Mouse (Mus musculus): ENCODE data around the gene Abl1. TPM values are rescaled to one million over a fixed set of nuclear protein-coding genes. Genes with fewer than 3 reads are reported as not detected.

The Abl1 gene
- polyA plus RNA-seq, 1 experiment = 35.0 TPM

- Histone ChIP-seq H3K27ac (ENCODE audit: control insufficient read depth, insufficient read depth, low read depth, low read length, poor library complexity) (no peak overlapping the region), H3K4me3 (replicated peaks; ENCODE audit: control insufficient read depth, low read depth, low read length) (no peak overlapping the region), H3K4me1 (ENCODE audit: control insufficient read depth, insufficient read depth, low read length) (no peaks in the 10 kb centered on the region; the same call in 1 of the 2 replicates)
- TF ChIP-seq POLR2A (IDR thresholded peaks at IDR 0.05; ENCODE audit: borderline replicate concordance, control insufficient read depth, low read depth, low read length) (no peak), CTCF (IDR thresholded peaks at IDR 0.05; ENCODE audit: control insufficient read depth, insufficient read depth, low read length) (no peak)
Observed at GRCm38 (mm10) chr2:31703226-31703625, 15.1 kb downstream of the Abl1 start.

DNA sequence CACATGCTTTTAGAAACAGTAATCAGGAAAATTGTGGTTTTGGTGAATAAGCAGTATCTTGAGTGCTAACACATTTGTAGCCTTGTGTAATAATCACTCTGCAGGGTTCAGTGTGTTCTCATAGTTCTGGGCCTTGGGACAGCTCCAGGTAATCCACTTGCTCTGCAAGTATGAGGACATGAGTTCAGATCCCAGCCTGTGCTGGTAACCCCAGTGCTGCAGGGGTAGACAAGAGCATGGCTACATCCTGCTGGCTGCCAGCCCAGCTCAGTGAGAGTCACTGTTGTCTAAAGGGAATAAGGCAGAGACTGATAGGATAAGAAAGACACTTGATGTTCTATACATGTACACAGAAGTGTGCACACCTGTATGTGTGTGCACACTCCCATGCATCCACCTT lies 17.7 kb downstream of the Abl1 start:
- TF ChIP-seq POLR2A (IDR thresholded peaks at IDR 0.05; ENCODE audit: borderline replicate concordance, control insufficient read depth, low read depth, low read length) = no peak
- no peak for TF ChIP-seq CTCF (IDR thresholded peaks at IDR 0.05; ENCODE audit: control insufficient read depth, insufficient read depth, low read length)

GRCm38 (mm10) chr2:31706531-31706930 lies 18.4 kb downstream of the Abl1 start:
- no peak overlapping the region for H3K4me3 ChIP-seq (replicated peaks; ENCODE audit: control insufficient read depth, low read depth, low read length)
- H3K27ac ChIP-seq (ENCODE audit: control insufficient read depth, insufficient read depth, low read depth, low read length, poor library complexity) = no peak overlapping the region
- WGBS = 51% methylated on average over 2 of the region's 2 CpGs
- H3K4me1 ChIP-seq (ENCODE audit: control insufficient read depth, insufficient read depth, low read length) = no peaks in the 10 kb centered on the region; the same call in 1 of the 2 replicates
- no peak for TF ChIP-seq POLR2A (IDR thresholded peaks at IDR 0.05; ENCODE audit: borderline replicate concordance, control insufficient read depth, low read depth, low read length)
- TF ChIP-seq CTCF (IDR thresholded peaks at IDR 0.05; ENCODE audit: control insufficient read depth, insufficient read depth, low read length) = no peak

More for the DNA sequence above, 17.7 kb downstream of the Abl1 start:
- no peak overlapping the region for H3K27ac ChIP-seq (ENCODE audit: control insufficient read depth, insufficient read depth, low read depth, low read length, poor library complexity)
- no peak overlapping the region for H3K4me3 ChIP-seq (replicated peaks; ENCODE audit: control insufficient read depth, low read depth, low read length)
- no peaks in the 10 kb centered on the region; the same call in 1 of the 2 replicates for H3K4me1 ChIP-seq (ENCODE audit: control insufficient read depth, insufficient read depth, low read length)

DNA sequence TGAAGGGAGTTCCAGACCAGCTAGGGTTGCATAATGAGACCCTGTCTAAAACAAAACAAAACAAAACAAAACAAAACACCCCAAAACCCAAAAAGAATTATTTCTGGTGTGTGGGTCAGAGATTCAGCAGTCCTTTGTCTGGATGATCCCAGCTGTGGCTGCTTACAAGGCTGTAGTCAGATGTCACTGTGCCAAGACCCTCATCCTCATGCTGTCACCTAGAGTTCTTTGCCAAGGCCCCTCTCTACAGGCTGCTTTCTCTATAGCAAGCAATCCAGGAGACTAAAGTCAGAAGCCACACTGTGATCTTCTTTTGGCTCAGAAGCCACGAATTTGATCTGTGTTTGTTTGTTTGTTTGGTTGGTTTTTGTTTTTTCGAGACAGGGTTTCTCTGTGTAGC lies 24.5 kb downstream of the Abl1 start:
- WGBS = 72% methylated on average over 2 of the region's 2 CpGs
- TF ChIP-seq CTCF (IDR thresholded peaks at IDR 0.05; ENCODE audit: control insufficient read depth, insufficient read depth, low read length) (no peak), POLR2A (IDR thresholded peaks at IDR 0.05; ENCODE audit: borderline replicate concordance, control insufficient read depth, low read depth, low read length) (no peak)
- Histone ChIP-seq H3K27ac (ENCODE audit: control insufficient read depth, insufficient read depth, low read depth, low read length, poor library complexity) (no peak overlapping the region), H3K4me3 (replicated peaks; ENCODE audit: control insufficient read depth, low read depth, low read length) (no peak overlapping the region), H3K4me1 (ENCODE audit: control insufficient read depth, insufficient read depth, low read length) (no peaks in the 10 kb centered on the region)

DNA sequence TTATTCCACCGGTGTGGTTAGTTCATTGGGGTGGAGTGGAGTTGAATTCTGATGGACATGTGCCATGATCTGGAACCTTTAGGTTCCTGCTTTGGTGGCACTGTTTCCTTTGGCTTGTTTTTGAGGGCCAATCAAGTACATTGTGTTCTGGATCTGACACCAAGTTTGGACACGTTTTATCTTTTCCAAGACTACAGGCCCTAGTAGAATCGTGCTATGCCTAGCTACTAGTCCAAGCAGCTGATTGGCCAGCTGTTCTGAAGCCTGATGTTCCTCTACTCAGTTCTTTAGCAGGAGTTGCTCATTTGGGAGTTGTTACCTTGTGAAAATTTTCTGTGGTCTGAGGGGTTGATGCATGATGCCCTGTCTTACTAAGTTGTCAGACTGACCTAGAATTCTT lies 25.6 kb downstream of the Abl1 start:
- 69% methylated on average over 3 of the region's 3 CpGs for WGBS
- no peak overlapping the region for H3K4me3 ChIP-seq (replicated peaks; ENCODE audit: control insufficient read depth, low read depth, low read length)
- TF ChIP-seq POLR2A (IDR thresholded peaks at IDR 0.05; ENCODE audit: borderline replicate concordance, control insufficient read depth, low read depth, low read length) (no peak), CTCF (IDR thresholded peaks at IDR 0.05; ENCODE audit: control insufficient read depth, insufficient read depth, low read length) (no peak)
- H3K27ac ChIP-seq (ENCODE audit: control insufficient read depth, insufficient read depth, low read depth, low read length, poor library complexity) = no peak overlapping the region
- H3K4me1 ChIP-seq (ENCODE audit: control insufficient read depth, insufficient read depth, low read length) = no peaks in the 10 kb centered on the region

DNA sequence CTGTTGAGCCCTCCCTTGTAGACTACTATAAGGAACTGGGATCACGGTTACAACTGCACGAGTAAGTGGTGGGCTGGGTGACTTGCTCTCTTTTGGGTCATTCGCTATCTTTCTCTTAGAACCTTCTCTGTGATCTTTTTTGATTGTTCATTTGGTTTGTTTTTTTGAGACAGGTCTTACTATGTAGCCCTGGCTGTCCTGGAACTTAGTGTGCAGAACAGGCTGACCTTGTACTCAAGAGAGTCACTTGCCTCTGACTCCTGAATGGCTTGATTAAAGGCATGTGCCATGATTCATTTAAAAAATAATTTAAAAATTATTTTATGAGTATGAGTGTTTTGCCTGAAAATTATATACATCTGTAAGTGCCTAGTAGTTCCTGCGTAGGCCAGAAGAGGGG lies 26.6 kb downstream of the Abl1 start:
- TF ChIP-seq POLR2A (IDR thresholded peaks at IDR 0.05; ENCODE audit: borderline replicate concordance, control insufficient read depth, low read depth, low read length) = no peak
- 88% methylated on average over 4 of the region's 4 CpGs for WGBS
- Histone ChIP-seq H3K4me3 (replicated peaks; ENCODE audit: control insufficient read depth, low read depth, low read length) (no peak overlapping the region), H3K4me1 (ENCODE audit: control insufficient read depth, insufficient read depth, low read length) (no peaks in the 10 kb centered on the region), H3K27ac (ENCODE audit: control insufficient read depth, insufficient read depth, low read depth, low read length, poor library complexity) (no peak overlapping the region)

- TF ChIP-seq POLR2A (IDR thresholded peaks at IDR 0.05; ENCODE audit: borderline replicate concordance, control insufficient read depth, low read depth, low read length) = no peak
- Histone ChIP-seq H3K27ac (ENCODE audit: control insufficient read depth, insufficient read depth, low read depth, low read length, poor library complexity) (no peak overlapping the region), H3K4me3 (replicated peaks; ENCODE audit: control insufficient read depth, low read depth, low read length) (no peak overlapping the region), H3K4me1 (ENCODE audit: control insufficient read depth, insufficient read depth, low read length) (no peaks in the 10 kb centered on the region)
- 86% methylated on average over 7 of the region's 7 CpGs for WGBS
Observed at GRCm38 (mm10) chr2:31715985-31716384, 27.8 kb downstream of the Abl1 start.

DNA sequence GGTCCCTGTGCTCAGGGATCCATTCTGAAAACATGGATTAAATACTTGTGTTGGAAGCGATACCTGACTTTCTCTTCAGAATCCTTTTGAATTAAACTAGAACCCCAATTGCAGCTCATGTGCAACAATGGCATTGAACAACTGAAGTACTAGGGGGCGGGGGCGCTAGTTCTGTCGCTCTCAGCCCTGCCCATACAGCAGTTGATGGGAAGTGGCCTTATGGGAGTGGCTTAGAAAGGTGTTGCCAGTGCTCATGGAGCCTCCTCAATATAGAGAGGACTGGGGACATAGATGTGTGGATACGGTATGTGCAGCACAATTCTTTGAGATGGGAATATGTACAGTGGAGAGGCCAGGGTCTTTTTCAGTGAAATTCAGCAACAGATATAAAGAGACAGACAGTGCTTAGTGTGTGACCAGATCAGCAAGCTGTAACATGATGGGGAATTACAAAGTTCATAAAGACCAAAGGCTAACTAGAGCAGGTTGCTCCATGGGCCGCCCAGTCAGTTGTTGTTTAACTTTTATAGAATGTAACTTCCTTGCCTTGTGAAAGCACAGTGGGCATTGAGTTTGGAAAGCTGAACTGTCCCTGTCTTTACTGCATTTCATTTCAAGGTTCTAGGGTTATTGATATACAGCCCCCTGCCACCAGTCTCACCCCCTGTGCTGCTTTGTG lies 31.2 kb downstream of the Abl1 start:
- no peak overlapping the region for H3K27ac ChIP-seq (ENCODE audit: control insufficient read depth, insufficient read depth, low read depth, low read length, poor library complexity)
- no peak for TF ChIP-seq POLR2A (IDR thresholded peaks at IDR 0.05; ENCODE audit: borderline replicate concordance, control insufficient read depth, low read depth, low read length)
- TF ChIP-seq CTCF (IDR thresholded peaks at IDR 0.05; ENCODE audit: control insufficient read depth, insufficient read depth, low read length) = no peak
- no peaks in the 10 kb centered on the region for H3K4me1 ChIP-seq (ENCODE audit: control insufficient read depth, insufficient read depth, low read length)
- 81% methylated on average over 6 of the region's 6 CpGs for WGBS
- H3K4me3 ChIP-seq (replicated peaks; ENCODE audit: control insufficient read depth, low read depth, low read length) = no peak overlapping the region

DNA sequence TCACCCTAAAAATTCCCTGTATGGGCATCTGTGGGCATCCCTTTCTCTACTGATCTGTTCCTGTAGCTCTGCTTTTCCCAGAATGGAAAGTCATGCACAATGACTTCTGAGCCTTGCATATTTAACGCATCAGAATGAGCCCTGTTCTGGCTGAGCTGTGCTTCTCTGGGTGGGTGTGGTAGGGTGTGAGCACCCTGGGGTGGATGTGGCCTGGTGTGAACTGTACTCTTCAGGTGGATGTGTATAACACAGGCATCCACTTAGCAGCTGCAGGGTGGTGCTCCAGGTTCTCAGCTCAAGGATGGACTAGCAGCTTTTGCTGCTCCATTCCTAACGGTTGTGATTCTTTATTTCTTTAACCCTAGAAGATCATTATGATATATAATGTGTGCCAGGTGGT lies 31.8 kb downstream of the Abl1 start:
- TF ChIP-seq CTCF (IDR thresholded peaks at IDR 0.05; ENCODE audit: control insufficient read depth, insufficient read depth, low read length) = no peak
- TF ChIP-seq POLR2A (IDR thresholded peaks at IDR 0.05; ENCODE audit: borderline replicate concordance, control insufficient read depth, low read depth, low read length) = no peak
- no peaks in the 10 kb centered on the region for H3K4me1 ChIP-seq (ENCODE audit: control insufficient read depth, insufficient read depth, low read length)
- no peak overlapping the region for H3K27ac ChIP-seq (ENCODE audit: control insufficient read depth, insufficient read depth, low read depth, low read length, poor library complexity)
- no peak overlapping the region for H3K4me3 ChIP-seq (replicated peaks; ENCODE audit: control insufficient read depth, low read depth, low read length)
- WGBS = 86% methylated on average over 2 of the region's 2 CpGs
